Mouse (Mus musculus) fibroblast of lung, adult 2 months (primary cell): ENCODE measurements around the gene Pou2f3.
"Not testable (repeated sequence)": the region's sequence is repeated elsewhere in the genome, so short reads cannot be mapped to it uniquely, and the experiment has no call there.

Experiments
- DNase-seq: peaks from one replicate; pipeline ENCODE4 v3.0.0-alpha.2; 2011; ENCODE audit warnings: low read depth

Pou2f3 gene

DNA sequence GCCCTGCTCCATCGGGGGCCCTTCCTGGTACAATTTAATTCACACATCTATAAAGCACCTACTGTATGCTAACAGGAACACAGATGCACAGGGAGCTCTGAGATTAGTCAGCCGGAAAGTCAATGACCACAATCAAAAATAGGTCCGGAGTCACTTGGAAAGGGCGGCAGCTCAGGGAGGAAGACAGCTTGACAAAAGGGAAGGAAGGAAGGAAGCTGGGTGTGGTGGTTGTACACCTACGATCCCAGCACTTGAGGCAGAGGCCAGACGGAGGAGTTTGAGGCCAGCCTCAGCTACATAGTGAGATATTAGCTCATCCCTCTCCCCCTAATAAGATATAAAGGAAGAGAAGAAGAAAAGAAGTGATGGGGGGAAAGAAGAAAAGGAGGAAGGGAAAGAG lies 54.2 kb downstream of the Pou2f3 start:
- DNase-seq, result no peak

DNA sequence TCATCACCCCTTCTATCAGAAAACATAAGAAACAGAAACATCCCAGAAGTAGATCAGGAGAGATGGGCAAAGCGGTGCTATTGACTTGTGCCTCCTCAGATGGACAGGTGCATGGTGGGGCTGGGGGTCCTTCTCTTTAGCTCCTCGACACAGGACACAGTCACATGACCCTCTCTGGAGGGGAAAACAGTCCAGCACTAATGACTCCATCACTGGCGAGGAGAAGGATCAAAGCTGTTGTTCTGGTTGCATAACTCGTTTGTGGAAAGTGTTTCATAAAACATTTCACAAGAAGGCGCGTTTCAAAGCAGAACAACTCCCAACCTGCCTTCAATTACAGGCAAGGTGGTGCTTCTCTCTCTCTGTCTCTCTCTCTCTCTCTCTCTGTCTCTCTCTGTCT lies 58.4 kb downstream of the Pou2f3 start:
- DNase-seq, result no peak

- DNase-seq, result no peak
Measured at GRCm38 (mm10) chr9:43150957-43151356, 59.2 kb downstream of the Pou2f3 start.

DNA sequence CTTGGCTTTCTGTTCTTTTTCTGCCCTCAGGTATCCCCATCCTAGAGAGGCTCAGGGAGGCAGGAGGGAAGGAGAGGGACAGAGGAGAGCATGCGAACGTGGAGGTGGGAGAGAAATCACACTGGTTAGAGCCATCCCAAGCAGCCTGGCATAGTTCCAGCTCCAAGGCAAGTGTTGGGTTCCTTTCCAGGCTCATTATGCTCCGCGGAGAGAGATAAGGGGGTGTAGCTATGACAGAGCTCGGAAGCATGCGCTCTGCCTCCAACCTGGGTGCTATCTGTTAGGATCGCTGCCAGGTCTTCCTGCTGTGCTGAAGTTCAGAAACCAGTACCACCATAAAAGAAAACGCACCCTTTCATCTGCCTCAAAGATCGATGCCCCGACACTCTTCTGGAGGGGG lies 60.1 kb downstream of the Pou2f3 start:
- DNase-seq, result no peak

GRCm38 (mm10) chr9:43149498-43149897 lies 60.7 kb downstream of the Pou2f3 start:
- DNase-seq, result no peak

GRCm38 (mm10) chr9:43145196-43145595 lies 65.0 kb downstream of the Pou2f3 start:
- DNase-seq, result no peak

DNA sequence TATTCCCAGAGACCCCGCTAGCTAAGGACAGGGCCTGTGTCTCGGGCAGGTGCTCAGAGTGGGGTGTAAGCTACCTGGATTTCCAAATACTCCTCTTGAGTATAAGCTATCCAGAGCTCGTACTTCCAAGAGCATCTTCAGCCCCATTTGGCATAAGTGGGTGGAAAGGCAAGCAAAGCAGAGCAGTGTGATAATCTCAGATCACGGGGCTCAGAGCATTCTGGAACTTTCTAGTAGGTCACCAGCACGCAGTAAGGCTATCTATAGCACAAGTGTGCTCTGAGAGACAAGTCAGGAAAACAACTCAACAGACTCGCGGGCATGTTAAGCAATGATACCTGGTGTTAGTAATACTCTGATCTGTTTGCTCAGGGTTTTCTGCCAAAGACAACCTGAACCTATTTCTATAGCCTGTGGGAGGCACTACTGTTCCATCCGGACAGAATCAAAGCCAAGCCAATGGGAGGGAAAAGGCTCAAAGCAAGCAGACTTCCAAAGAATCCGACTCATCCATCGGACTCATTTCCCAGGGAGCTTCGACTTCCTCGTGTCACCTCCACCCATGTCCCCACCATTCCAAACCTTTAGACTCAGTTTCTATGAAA lies 65.9 kb downstream of the Pou2f3 start:
- DNase-seq, result no peak

- DNase-seq, result no peak
Measured at GRCm38 (mm10) chr9:43141839-43142238, 68.3 kb downstream of the Pou2f3 start.

- no peak for DNase-seq
Measured at GRCm38 (mm10) chr9:43133525-43133924, 76.6 kb downstream of the Pou2f3 start.

DNA sequence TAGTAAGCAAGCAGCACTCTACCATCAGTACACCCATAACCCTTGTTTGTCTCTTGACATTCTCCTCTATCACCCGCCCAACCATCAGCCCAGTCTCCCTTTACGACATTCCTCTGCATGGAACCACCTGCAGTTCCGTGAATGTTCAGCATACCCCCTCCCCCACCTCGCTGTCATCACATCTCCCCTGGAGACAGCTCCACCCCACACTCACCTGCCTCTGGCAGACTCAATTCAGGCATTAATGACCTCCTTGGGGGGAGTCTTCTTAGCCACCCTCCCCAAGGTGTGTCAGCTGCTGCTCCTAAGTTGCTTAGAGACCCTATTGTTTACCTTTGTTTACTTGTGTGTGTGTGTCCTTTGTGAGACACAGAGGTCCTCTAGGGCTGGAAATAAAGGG lies 77.8 kb downstream of the Pou2f3 start:
- DNase-seq, result no peak

GRCm38 (mm10) chr9:43131940-43132339 lies 78.2 kb downstream of the Pou2f3 start:
- DNase-seq, result no peak

DNA sequence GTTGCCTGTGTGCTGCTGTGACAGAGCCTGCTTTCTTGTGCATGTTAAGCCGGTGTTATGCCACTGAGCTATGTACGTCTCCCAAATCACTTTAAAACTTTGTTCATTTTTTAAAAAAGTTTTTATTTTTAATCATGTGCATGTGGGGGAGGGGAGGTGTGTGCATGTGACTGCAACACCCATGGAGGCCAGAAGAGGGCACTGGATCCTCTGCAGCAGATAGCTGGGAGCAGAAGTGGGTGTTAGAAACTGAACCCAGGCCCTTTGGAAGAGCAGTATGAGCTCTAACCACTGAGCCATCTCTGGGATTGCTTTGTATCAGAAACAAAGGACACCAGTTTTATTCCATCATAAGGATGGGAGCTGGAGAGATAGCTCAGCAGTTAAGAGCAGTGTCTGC lies 79.5 kb downstream of the Pou2f3 start:
- no peak for DNase-seq

DNA sequence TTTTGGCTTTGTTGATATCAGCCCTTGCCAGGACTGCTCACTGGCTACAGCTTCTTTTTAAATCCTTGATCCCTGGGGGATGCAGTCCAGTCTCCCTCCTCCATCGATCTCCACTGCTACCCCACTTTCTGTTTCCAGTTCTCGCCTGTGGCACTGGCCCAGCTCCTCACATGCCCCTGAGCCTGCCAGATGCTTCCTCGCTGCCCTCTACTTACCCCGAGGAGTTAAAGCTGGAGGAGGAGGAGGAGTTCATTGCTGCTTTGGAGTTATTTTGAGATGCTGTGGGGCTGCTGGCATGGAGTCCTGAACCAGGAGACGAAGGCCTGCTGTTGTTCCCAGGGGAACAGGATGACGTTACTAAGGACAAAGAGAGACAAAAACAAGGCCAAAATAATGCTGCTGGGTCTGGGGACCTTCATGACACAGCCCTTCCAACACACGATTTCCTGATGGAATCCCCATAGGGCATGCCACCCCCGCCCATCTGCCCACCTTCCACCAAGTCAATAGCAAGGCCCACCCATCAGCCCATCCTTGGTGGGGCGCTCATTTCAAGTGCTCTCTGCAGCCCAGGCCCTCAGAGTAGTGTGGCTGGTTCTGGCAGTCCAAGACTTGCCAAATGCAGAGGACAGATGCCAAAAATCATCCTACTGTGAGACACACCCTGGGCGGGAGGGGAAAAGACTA lies 82.9 kb downstream of the Pou2f3 start:
- DNase-seq, result no peak

DNA sequence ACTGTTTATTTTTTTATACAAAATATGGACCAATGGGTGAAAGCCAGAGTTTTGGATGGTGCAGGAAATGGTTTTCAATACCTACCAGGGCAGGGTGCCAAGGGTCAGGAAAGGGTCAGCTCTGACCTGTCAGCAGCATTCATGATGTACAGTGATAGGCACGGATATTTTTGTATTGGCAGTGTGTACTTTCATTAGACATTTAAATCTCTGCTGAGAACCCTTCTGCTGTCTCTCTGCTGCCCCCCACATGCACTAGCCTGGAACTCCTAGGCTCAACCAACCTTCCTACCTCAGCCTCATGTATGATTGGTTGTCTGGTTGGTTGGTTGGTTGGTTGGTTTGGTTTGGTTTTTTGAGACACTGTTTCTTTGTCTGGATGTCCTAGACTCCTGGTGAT lies 87.8 kb downstream of the Pou2f3 start:
- no peak for DNase-seq

GRCm38 (mm10) chr9:43121948-43122347 lies 88.2 kb downstream of the Pou2f3 start:
- DNase-seq, result not testable (repeated sequence)

- no peak for DNase-seq
Measured at GRCm38 (mm10) chr9:43116997-43117336, 93.2 kb downstream of the Pou2f3 start.

GRCm38 (mm10) chr9:43116134-43116996 lies 93.8 kb downstream of the Pou2f3 start, which contains the start of gene Tmem136:
Tmem136 (minus strand) TSS chr9:43116570.
- DNase-seq, result no peak

GRCm38 (mm10) chr9:43115431-43116133 lies 94.6 kb downstream of the Pou2f3 start:
- DNase-seq, result no peak

GRCm38 (mm10) chr9:43114833-43115232 lies 95.3 kb downstream of the Pou2f3 start:
- no peak for DNase-seq

DNA sequence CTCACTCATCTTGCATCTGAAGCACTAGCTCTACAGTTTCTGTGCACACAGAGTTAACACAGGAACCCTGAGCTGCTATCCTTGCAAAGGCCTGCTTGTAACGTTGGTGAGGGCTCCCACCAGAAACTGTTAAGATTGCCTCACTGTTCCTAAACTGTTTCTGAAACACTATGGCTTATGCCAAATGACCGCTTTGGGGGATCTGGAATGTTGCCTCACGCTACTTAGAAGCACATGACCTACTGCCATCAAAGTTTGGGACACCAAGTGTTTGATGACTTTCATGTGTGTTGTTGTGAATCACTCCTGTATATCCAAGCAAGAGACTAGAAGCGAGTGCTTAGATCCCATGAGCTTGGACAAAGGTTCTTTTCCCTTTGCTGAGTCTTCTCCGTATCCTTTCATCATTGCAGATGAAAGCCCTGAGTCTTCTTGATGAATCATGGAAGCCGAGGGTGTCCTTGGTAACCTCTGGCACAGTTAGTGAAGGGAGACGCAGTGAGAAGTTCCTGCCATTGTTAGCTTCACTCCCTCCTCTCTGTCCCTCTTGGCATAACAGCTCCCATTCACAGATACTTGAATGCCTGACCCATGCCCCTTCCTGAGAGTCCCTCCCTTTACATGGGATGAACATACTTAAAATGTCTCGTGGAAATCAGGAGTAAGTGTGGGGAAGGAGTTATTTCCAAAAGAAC lies 99.7 kb downstream of the Pou2f3 start:
- DNase-seq, result no peak

DNA sequence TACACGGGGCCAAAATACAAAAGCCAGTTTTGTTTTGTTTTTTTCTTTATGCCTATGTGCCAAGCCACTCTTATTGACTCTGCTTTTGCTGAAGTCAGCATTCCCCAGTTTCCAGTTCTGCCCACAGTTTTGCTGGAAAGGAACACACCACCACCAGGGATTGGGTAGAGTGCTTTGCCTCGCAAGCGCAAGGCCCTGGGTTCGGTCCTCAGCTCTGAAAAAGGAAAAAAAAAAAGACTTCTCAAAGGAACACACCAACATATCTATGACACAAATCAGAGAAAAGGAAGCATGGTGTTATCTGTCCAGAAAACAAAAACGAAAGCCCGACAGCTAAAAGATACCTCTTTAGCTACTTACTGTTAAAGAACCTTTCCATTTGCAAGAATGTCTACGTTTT lies 101.0 kb downstream of the Pou2f3 start:
- DNase-seq, result no peak

DNA sequence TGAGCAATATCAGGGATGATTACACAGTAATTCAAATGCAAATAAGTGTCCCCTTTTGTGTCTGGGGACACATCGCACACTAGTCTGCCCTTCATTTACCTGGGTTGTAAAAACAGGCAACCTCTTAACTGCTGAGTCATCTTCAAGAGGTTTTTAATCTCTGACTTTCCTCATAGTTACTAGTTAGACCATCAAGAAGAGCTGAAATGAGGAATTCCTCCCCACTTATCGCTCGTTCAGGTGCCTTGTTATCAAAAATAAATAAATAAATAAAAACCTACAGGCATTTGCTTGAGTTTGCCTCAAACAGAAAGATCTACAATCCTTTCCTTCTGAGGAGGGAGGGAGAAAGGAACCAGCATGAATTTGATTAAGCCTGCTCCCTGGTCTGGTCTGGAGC lies 101.4 kb downstream of the Pou2f3 start:
- DNase-seq, result no peak
